Mouse (Mus musculus) limb, embryonic 11.5 days (tissue): ENCODE results near the gene Gpr156. TPM values are rescaled to one million over a fixed set of nuclear protein-coding genes. Genes with fewer than 3 reads are reported as not detected.

Experiments
- ATAC-seq: fragments of 200-750 bp; cut with Nextera tagmentation; 2 replicates; pipeline ENCODE4 v1.8.0; 2017; ENCODE audit warnings: low read depth; ENCODE audit not compliant: insufficient number of reproducible peaks, low FRiP score, low TSS enrichment
- DNase-seq: peaks from one replicate; pipeline ENCODE4 v3.0.0-alpha.2; 2015; ENCODE audit warnings: low spot score
- H3K27ac ChIP-seq: fragments of 300-500 bp; sonication (generic); replicated peaks from 2 replicates; pipeline ENCODE4 v1.5.1; 2014; ENCODE audit warnings: low read depth, mild to moderate bottlenecking, low read length
- H3K27me3 ChIP-seq: fragments of 300-500 bp; sonication (generic); 2 replicates; pipeline ENCODE4 v1.6.1; 2014; ENCODE audit warnings: mild to moderate bottlenecking, low read length, mixed read lengths; ENCODE audit not compliant: control insufficient read depth, insufficient read depth
- H3K36me3 ChIP-seq: fragments of 300-500 bp; sonication (generic); 2 replicates; pipeline ENCODE4 v1.6.1; 2014; ENCODE audit warnings: mild to moderate bottlenecking, low read length, moderate library complexity, mixed read lengths; ENCODE audit not compliant: control insufficient read depth, insufficient read depth
- H3K4me1 ChIP-seq: fragments of 300-500 bp; sonication (generic); 2 replicates; pipeline ENCODE4 v1.6.1; 2014; ENCODE audit warnings: low read length, mixed read lengths; ENCODE audit not compliant: control insufficient read depth, insufficient read depth
- H3K4me2 ChIP-seq: fragments of 300-500 bp; sonication (generic); 2 replicates; pipeline ENCODE4 v1.6.1; 2014; ENCODE audit warnings: low read depth, mild to moderate bottlenecking, moderate library complexity; ENCODE audit not compliant: severe bottlenecking
- H3K4me3 ChIP-seq: fragments of 300-500 bp; sonication (generic); 2 replicates; pipeline ENCODE4 v1.5.1; 2014; ENCODE audit warnings: low read depth, low read length
- H3K9ac ChIP-seq: fragments of 300-500 bp; sonication (generic); 2 replicates; pipeline ENCODE4 v1.6.1; 2014; ENCODE audit warnings: mild to moderate bottlenecking, low read length
- H3K9me3 ChIP-seq: fragments of 300-500 bp; sonication (generic); 2 replicates; pipeline ENCODE4 v1.6.1; 2016; ENCODE audit warnings: low read length; ENCODE audit not compliant: control insufficient read depth
- WGBS: fragments of 180-500 bp; shearing (Covaris S2); extraction: QIAGEN DNeasy Blood & Tissue Kit; methylation state at CpG from one replicate; pipeline ENCODE4 v1.1.7; 2014; 5-methylcytosine and 5-hydroxymethylcytosine counted together
- polyA plus RNA-seq: library from polyadenylated mRNA; unstranded; fragments of >200 nt; fragmentation: Nextera tagmentation; extraction: Ambion mirVana; gene quantifications from 2 replicates; pipeline ENCODE4 v1.2.1, GENCODE M21; 2014

Gene Gpr156
- polyA plus RNA-seq, 1 experiment from 2014 or later: 0.80 TPM

- H3K36me3 ChIP-seq: no peaks in the 10 kb centered on the region
- H3K4me2 ChIP-seq: no peak overlapping the region
- ATAC-seq: peak; percentile 39; the same call in 1 of the 2 replicates
- WGBS: 5% methylated on average over 2 of the region's 2 CpGs
- peaks cover 9% of the 10 kb centered on the region; the same call in 1 of the 2 replicates for H3K4me1 ChIP-seq
- no peak overlapping the region for H3K9ac ChIP-seq
- H3K27me3 ChIP-seq: no peaks in the 10 kb centered on the region
- DNase-seq: peak; percentile 57
- no peaks in the 10 kb centered on the region for H3K9me3 ChIP-seq
- no peak overlapping the region for H3K4me3 ChIP-seq
- H3K27ac ChIP-seq: peak overlapping the region; percentile 21; the same call in 1 of the 2 replicates
Observed at GRCm38 (mm10) chr16:37899357-37899756, 16.9 kb upstream of the Gpr156 start.

- Histone ChIP-seq H3K27ac (no peak overlapping the region), H3K9ac (no peak overlapping the region), H3K27me3 (no peaks in the 10 kb centered on the region), H3K4me2 (no peak overlapping the region), H3K36me3 (no peaks in the 10 kb centered on the region), H3K9me3 (no peaks in the 10 kb centered on the region), H3K4me1 (peaks cover 9% of the 10 kb centered on the region; the same call in 1 of the 2 replicates), H3K4me3 (no peak overlapping the region)
- DNase-seq: no peak
- no peak for ATAC-seq
- 36% methylated on average over 11 of the region's 11 CpGs for WGBS
Observed at GRCm38 (mm10) chr16:37901318-37901717, 15.0 kb upstream of the Gpr156 start.

- no peak for ATAC-seq
- no peak overlapping the region for H3K9ac ChIP-seq
- 91% methylated on average over 3 of the region's 3 CpGs for WGBS
Observed at GRCm38 (mm10) chr16:37906456-37906855, 9.8 kb upstream of the Gpr156 start.

GRCm38 (mm10) chr16:37911086-37911485 lies 5.2 kb upstream of the Gpr156 start:
- H3K9ac ChIP-seq: no peak overlapping the region
- H3K27ac ChIP-seq: no peak overlapping the region
- 0 out of 2 replicates have a peak, but pooled peaks cover 7% of the 10 kb centered on the region for H3K4me1 ChIP-seq
- H3K4me3 ChIP-seq: no peak overlapping the region
- ATAC-seq (no peak), DNase-seq (no peak)
- no peaks in the 10 kb centered on the region for H3K27me3 ChIP-seq
- no peaks in the 10 kb centered on the region for H3K9me3 ChIP-seq
- H3K36me3 ChIP-seq: no peaks in the 10 kb centered on the region
- WGBS: 93% methylated on average over 1 of the region's 1 CpGs
- no peak overlapping the region for H3K4me2 ChIP-seq

More at GRCm38 (mm10) chr16:37906456-37906855, 9.8 kb upstream of the Gpr156 start:
- no peak overlapping the region for H3K4me2 ChIP-seq
- no peak for DNase-seq
- H3K27me3 ChIP-seq: no peaks in the 10 kb centered on the region
- H3K9me3 ChIP-seq: no peaks in the 10 kb centered on the region
- H3K4me3 ChIP-seq: no peak overlapping the region
- 0 out of 2 replicates have a peak, but pooled peaks cover 2% of the 10 kb centered on the region for H3K4me1 ChIP-seq
- H3K36me3 ChIP-seq: no peaks in the 10 kb centered on the region
- H3K27ac ChIP-seq: no peak overlapping the region

- Histone ChIP-seq H3K4me1 (peaks cover 7% of the 10 kb centered on the region; the same call in 1 of the 2 replicates), H3K27ac (no peak overlapping the region), H3K9me3 (no peaks in the 10 kb centered on the region), H3K4me3 (peak overlapping the region; percentile 48), H3K27me3 (peaks cover 2% of the 10 kb centered on the region; the same call in 1 of the 2 replicates), H3K36me3 (no peaks in the 10 kb centered on the region), H3K4me2 (peak overlapping the region; percentile 92), H3K9ac (no peak overlapping the region; the same call in 1 of the 2 replicates)
- ATAC-seq (no peak), DNase-seq (peak; percentile 38)
- WGBS: 21% methylated on average over 7 of the region's 7 CpGs
Observed at GRCm38 (mm10) chr16:37916818-37917201, 514 bp downstream of the Gpr156 start.

- ATAC-seq: no peak
- H3K4me2 ChIP-seq: no peak overlapping the region
- no peak overlapping the region for H3K27ac ChIP-seq
- H3K4me3 ChIP-seq: no peak overlapping the region
- H3K27me3 ChIP-seq: peaks cover 2% of the 10 kb centered on the region; the same call in 1 of the 2 replicates
- WGBS: 83% methylated on average over 6 of the region's 6 CpGs
- H3K9me3 ChIP-seq: no peaks in the 10 kb centered on the region
- no peaks in the 10 kb centered on the region for H3K36me3 ChIP-seq
- DNase-seq: no peak
- H3K9ac ChIP-seq: no peak overlapping the region
- H3K4me1 ChIP-seq: peaks cover 7% of the 10 kb centered on the region; the same call in 1 of the 2 replicates
Observed at GRCm38 (mm10) chr16:37919000-37919399, 2.7 kb downstream of the Gpr156 start.

GRCm38 (mm10) chr16:37920842-37921409 lies 4.6 kb downstream of the Gpr156 start:
- Histone ChIP-seq H3K9me3 (no peaks in the 10 kb centered on the region), H3K9ac (no peak overlapping the region), H3K27me3 (peaks cover 2% of the 10 kb centered on the region; the same call in 1 of the 2 replicates), H3K27ac (no peak overlapping the region), H3K4me1 (peaks cover 3% of the 10 kb centered on the region; the same call in 1 of the 2 replicates), H3K4me2 (no peak overlapping the region), H3K36me3 (no peaks in the 10 kb centered on the region), H3K4me3 (no peak overlapping the region)
- no peak for DNase-seq
- WGBS: 66% methylated on average over 8 of the region's 8 CpGs
- no peak for ATAC-seq

- ATAC-seq: no peak
- Histone ChIP-seq H3K9me3 (no peaks in the 10 kb centered on the region), H3K4me3 (no peak overlapping the region), H3K36me3 (no peaks in the 10 kb centered on the region), H3K27ac (no peak overlapping the region), H3K27me3 (no peaks in the 10 kb centered on the region), H3K4me2 (no peak overlapping the region), H3K4me1 (no peaks in the 10 kb centered on the region), H3K9ac (no peak overlapping the region)
- no peak for DNase-seq
- WGBS: 55% methylated on average over 7 of the region's 7 CpGs
Observed at GRCm38 (mm10) chr16:37926087-37926486, 9.8 kb downstream of the Gpr156 start.
